Mouse (Mus musculus) layer of hippocampus, postnatal 25 days (tissue): ENCODE measurements around the gene Ddx11. TPM values are rescaled to one million over a fixed set of nuclear protein-coding genes. Genes with fewer than 3 reads are reported as not detected.

ENCODE experiments used
- DNase-seq, 2 experiments: peaks; one replicate each; pipeline ENCODE4 v3.0.0; 2022; ENCODE audit warnings: mixed read lengths in 2 of 2, low spot score in 1 of 2; ENCODE audit errors: extremely low spot score in 1 of 2
- total RNA-seq, 2 experiments: library from RNA; stranded (reverse); gene quantifications; 2 replicates each; pipeline ENCODE4 v1.2.3; 2021

The Ddx11 gene
- 1 to 10 TPM; 1.2 to 2.1 TPM for total RNA-seq

DNA sequence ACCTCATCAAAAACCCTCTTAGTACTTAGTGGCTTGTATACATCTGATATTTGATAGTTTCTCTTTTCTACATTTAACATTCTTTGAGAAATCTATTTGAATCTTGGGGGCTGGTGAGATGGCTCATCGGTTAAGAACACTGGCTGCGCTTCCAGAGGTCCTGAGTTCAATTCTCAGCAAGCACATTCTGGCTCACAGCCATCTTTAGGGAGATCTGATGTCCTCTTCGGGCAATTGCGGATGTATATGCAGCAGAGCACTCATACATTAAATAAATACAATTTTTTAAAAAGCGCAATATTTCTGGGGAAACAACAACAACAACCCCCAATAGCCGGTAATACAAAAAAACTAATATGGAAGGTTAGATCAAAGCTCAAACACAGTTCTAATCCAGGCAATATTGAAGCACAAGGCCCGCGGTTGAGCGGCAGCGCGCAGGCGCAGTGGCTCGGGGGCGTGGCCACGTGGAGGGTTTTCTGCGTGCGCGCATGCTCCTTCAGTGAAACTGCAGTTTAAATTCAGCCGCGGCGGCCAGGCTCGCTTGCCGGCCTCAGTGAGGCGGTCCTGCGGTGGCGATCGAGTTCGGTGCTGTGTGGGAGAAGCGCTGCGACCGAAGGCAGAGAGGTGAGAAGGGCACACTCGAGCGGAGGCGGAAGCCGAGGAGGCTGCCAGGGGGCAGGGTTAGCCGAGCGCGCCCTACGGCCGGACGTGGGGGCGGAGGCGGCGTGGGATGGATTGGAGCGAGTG, at the start of gene Ddx11:
Gene Ddx11, plus strand, starts transcription at position 455 of the 750 bp plus-strand sequence.
- DNase-seq: peak; percentile 85 to 97

DNA sequence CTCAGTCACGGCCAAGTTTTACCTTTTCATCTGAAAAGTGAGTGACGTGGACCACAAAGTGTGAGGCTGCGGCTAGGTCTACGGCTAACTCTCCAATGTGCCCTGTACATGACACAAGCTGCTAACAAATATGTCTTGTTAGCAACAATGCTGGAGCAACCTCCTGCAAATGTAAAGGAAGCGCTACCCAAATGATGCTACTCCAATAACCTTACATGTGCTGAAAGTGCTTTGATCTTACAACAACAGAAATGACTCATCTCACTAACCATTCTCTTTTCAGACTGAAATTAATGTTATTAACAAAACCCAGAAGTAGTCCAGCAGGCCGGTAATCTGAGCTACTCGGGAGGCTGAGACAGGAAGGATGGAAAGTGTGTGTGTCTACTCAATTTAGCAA, 49.3 kb upstream of the Ddx11 start:
- DNase-seq: no peak

- no peak for DNase-seq
Measured at GRCm38 (mm10) chr17:66075827-66076173, 47.5 kb upstream of the Ddx11 start.

GRCm38 (mm10) chr17:66076174-66076927, 47.0 kb upstream of the Ddx11 start:
- peak; percentile 27 to 42 for DNase-seq

- peak; percentile 89 to 93 for DNase-seq
Measured at GRCm38 (mm10) chr17:66076934-66077333, 46.4 kb upstream of the Ddx11 start, which contains the start of gene Ankrd12. TSS of gene Ankrd12 (minus strand) at chr17:66077089.

- DNase-seq: no peak
Measured at GRCm38 (mm10) chr17:66077437-66077850, 45.9 kb upstream of the Ddx11 start.

GRCm38 (mm10) chr17:66084486-66084885, 38.8 kb upstream of the Ddx11 start:
- no peak for DNase-seq

DNA sequence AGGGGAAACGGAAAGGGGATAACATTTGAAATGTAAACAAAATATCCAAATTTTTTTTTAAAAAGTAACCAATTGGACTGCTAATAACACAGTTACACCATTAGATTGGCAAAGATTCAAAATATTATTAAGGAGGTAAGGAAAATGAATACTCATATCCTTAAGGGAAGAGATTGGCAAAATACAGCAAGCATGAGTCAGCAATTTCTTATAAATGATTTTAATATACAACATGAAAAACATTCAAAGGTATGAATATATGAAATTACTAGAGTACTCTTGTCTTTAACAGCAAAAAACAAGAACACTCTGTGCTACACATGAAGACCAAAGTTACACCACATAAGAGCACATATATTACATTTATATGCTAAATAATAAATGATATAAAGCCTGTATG, 38.3 kb upstream of the Ddx11 start:
- DNase-seq: no peak

- no peak for DNase-seq
Measured at GRCm38 (mm10) chr17:66090251-66090650, 33.1 kb upstream of the Ddx11 start.

DNA sequence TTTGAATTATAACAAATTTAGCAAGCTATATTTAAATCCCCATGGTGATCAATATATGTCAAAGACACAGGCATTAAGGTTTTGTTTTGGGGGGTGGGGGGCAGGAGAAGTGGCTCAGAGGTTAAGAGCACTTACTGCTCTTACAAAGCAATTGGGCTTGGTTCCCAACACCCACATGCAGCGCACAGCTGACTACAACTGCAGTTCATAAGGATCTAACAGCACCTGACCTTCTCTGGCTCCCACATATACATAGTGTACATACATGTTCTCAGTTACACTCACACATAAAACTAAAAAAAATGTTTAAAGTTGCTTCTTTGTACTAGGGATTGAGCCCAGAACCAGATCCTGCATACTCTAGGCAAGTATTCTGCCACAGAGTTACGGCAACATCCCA, 31.9 kb upstream of the Ddx11 start:
- no peak for DNase-seq

DNA sequence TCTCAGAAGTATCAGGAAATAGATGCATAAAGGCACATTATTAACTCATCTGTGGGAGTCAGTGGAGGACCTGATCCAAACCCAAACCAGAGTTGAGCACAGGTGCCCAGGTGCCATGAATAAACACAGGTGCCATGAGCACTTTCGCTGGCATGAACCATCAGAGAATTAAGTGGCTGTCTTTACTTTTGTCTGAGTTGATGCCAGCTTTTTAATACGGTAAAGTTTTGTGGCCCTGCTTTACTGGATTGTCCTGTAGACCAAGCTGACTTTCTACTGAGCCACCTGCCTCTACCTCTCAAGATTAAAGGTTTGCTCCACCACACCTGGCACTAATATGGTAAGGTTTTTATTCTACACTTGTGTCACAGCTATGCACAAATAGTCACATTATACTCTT, 31.3 kb upstream of the Ddx11 start:
- DNase-seq: no peak

GRCm38 (mm10) chr17:66092664-66093063, 30.7 kb upstream of the Ddx11 start:
- DNase-seq: no peak

DNA sequence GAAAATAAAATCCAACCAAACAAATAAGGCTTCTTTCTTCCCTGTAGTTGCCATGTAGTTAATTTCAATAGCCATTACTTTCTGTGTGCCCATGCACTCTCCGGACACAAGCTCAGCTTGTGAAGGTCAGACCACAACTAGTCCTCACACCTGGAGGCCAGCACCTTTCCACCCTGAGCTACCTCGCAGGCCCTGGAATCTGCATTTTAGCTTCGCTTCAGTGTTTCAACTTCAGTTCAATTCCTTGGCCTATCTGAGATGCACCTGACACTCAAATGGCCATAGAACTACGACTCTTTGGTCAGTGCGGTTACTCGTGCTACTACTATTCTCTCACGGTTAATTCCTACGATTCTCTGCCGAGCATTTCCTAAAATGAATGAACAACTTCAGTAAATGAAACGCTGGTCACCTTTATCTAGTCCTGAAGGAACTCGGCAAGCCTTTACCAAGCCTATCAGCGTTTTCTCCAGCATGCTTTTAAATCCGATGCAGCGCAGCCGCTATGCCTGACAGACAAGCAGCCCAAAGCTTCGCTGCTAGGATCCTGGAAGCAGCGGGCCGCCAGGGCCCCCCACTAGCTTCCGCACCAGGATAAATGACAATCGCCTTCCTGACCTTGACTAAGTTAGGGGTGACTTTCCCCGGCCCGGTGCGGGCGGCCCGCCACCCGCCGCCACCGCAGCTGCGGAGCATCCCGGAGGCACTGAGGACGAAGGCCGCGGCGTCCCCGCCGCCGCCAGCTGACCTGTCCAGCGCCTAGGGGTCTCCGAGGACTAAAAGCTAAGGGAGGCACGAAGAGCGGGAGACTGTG, 22.5 kb upstream of the Ddx11 start:
- DNase-seq: no peak

DNA sequence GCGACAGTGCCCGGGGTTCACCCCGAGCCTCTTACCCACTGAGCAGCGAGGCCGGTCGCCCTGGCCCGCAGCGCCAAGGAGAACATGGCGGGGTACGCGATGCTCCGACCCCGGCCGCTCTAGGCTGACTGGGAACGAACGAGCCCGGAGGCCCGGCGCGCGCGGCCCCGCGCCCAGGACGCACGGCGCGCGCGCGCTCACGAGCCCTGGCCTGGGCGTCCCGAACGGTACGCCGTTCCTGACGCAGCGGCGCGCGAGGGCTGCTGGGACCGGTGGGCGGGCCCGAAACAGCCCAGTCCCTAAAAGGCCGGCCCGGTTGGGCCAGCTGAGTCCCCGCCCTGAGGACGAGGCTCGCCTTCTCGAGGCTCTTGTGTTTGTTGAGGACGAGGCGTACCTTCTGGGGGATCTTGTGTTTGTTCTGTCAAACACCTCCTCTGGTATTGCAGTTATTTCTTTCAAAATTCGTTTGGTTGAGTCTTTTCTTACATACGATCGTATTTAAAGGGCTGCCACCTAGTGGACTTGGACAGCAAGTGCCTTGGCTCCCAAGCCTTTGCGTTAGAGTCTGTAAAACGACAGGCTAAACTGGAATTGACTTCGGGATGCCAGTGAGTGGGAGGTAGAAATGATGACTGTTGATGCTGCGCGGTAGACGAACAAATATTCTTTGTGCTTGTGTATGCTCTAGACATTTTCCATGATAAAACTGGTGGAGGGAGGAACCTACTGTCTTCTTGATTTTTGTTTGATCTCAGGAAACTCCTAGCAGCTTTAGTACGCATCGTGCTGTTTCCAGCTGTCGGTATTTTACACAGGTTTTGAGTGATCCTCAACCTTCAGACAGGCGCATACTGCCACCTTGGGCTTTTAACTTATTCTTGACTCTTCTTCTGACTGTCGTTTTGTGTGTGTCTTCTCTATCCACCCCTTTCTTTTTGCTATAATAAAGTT, 21.7 kb upstream of the Ddx11 start, which contains the start of gene Ndufv2:
Gene Ndufv2, minus strand, starts transcription at position 180 of the 951 bp plus-strand sequence.
- peak; percentile 82 to 83 for DNase-seq

DNA sequence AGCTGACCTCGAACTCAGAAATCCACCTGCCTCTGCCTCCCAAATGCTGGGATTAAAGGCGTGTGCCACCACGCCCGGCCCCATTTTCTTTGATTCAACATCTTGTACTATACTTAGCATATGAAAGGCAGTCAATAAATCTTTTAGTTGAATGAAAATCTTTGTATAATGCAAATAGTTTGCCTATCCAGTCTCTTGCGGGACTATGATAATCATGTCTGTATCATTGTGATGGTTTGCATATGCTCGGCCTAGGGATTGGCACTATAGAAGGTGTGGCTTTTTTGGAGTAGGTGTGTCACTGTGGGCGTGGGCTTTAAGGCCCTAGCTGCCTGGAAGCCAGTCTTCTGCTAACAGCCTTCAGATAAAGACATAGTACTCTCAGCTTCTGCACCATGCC, 19.2 kb upstream of the Ddx11 start:
- no peak for DNase-seq

DNA sequence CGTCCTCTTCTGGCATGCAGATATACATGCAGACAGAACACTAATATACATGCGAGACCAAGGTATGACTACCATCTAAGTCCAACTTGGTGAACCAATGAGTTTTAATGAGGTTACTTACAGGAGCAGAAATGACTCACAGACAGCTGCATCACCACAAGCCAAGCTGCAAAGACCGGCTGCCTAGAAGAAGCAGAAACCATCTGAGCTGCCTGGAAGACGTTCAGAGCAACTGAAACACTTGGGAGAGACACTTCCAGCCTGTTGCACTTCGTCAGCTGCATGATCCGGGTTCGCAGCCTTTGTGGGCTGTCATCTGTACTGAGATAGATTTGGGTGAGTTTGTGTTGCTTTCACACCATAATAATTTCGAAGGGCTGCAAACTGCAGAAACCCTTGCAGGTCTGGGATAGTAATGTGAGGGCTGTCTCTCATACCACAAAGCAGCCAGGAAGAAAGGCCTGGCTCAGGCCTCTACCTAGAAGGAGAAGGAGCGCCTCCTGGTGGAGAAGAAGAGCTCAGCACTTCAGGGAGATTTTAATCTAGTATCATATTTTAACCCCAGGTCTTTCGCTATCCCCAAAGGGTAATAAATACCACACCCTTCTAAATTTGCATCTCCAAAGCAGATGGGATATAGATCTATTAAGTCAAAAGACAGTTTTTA, 16.6 kb upstream of the Ddx11 start:
- peak in 1 of 2 experiments; percentile 64 for DNase-seq

DNA sequence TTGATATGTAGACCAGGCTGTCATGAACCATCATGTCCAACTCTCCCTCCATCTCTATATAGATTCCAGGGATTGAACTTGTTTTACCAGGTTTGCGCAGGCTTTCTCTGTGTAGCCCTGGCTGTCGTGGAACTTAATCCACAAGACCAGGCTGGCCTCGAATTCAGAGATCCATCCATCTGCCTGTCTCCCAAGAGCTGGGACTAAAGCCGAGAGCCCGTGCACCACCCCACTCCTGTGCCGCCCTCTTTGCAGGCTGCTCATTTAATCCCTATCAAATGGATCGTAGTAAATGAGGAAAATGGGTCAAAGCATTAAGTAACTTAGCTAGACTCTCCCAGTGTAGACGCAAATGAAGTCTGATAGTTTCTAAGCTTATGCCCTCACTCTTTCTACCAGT, 15.9 kb upstream of the Ddx11 start:
- DNase-seq: no peak

DNA sequence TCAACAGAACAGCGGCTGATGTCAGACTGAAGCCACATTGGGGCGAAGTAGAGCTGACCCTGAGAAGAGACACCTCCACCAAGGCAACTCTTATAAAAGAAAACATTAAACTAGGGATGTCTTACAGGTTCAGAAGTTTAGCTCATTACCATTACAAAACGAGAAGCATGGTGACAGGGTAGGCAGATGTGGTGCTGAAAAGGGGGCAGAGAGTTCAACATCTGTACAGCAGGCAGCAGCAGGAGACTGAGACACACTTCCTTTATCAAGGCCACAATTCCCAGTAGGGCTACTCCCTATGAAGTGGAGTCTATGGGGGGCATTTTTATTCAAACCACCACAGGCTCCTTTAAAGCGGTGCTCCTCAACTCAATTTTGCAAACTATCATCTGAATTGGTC, 15.1 kb upstream of the Ddx11 start:
- DNase-seq: no peak

- DNase-seq: no peak
Measured at GRCm38 (mm10) chr17:66110746-66111145, 12.6 kb upstream of the Ddx11 start.
